Mouse (Mus musculus) telencephalon, adult 2 months (tissue): ENCODE data around the gene Wdr90.
"Not testable (repeated sequence)": the region's sequence is repeated elsewhere in the genome, so short reads cannot be mapped to it uniquely, and the experiment has no call there.

Experiments used
- DNase-seq: peaks from one replicate; pipeline ENCODE4 v3.0.0-alpha.2; 2011; ENCODE audit warnings: low read depth, low spot score

Wdr90 gene

GRCm38 (mm10) chr17:25809606-25810340, 51.5 kb downstream of the Wdr90 start:
- no peak for DNase-seq

GRCm38 (mm10) chr17:25808789-25809605, 52.3 kb downstream of the Wdr90 start, which contains the start of gene Fbxl16:
Gene Fbxl16 (plus strand): TSS chr17:25809085.
- DNase-seq = peak; percentile 92

GRCm38 (mm10) chr17:25808028-25808427, 53.3 kb downstream of the Wdr90 start:
- DNase-seq = no peak

GRCm38 (mm10) chr17:25807452-25807851, 53.8 kb downstream of the Wdr90 start:
- DNase-seq = not testable (repeated sequence)

GRCm38 (mm10) chr17:25806507-25806906, 54.8 kb downstream of the Wdr90 start:
- DNase-seq = no peak

- DNase-seq = peak; percentile 86
These were observed 58.3 kb downstream of the Wdr90 start for GRCm38 (mm10) chr17:25802825-25803517.

GRCm38 (mm10) chr17:25801029-25801428, 60.3 kb downstream of the Wdr90 start:
- no peak for DNase-seq

GRCm38 (mm10) chr17:25796951-25797369, 64.3 kb downstream of the Wdr90 start, which contains the start of gene Metrn:
Gene Metrn (minus strand): TSS chr17:25797136.
- DNase-seq = no peak

- DNase-seq = no peak
These were observed 65.0 kb downstream of the Wdr90 start for GRCm38 (mm10) chr17:25796211-25796771.

- DNase-seq = peak; percentile 58
These were observed 65.7 kb downstream of the Wdr90 start, which contains the start of gene AC134908.4 for GRCm38 (mm10) chr17:25795609-25796092. Gene AC134908.4 (minus strand): TSS chr17:25795659.

- no peak for DNase-seq
These were observed 66.3 kb downstream of the Wdr90 start for GRCm38 (mm10) chr17:25794998-25795397.
